Mouse (Mus musculus) ES-E14 (cell line): ENCODE measurements around the gene Creb3l2.

Source experiments
- CHD2 ChIP-seq: IDR thresholded peaks from 2 replicates; pipeline ENCODE4 v1.6.1; 2014; ENCODE audit warnings: mild to moderate bottlenecking, low read depth, low read length, inconsistent platforms
- HCFC1 ChIP-seq: IDR thresholded peaks from 2 replicates; pipeline ENCODE4 v1.6.1; 2012; ENCODE audit warnings: low read length, inconsistent platforms, borderline replicate concordance; ENCODE audit not compliant: insufficient read depth
- MAFK ChIP-seq: IDR thresholded peaks from 2 replicates; pipeline ENCODE4 v1.6.1; 2014; ENCODE audit warnings: mild to moderate bottlenecking, low read depth, low read length, inconsistent platforms; ENCODE audit not compliant: insufficient read depth
- ZC3H11A ChIP-seq: IDR thresholded peaks from 2 replicates; pipeline ENCODE4 v1.6.1; 2012; ENCODE audit warnings: low read depth, mild to moderate bottlenecking, inconsistent platforms, low read length, borderline replicate concordance
- ZNF384 ChIP-seq: IDR thresholded peaks from 2 replicates; pipeline ENCODE4 v1.6.1; 2012; ENCODE audit warnings: low read depth, low read length, inconsistent platforms

DNA sequence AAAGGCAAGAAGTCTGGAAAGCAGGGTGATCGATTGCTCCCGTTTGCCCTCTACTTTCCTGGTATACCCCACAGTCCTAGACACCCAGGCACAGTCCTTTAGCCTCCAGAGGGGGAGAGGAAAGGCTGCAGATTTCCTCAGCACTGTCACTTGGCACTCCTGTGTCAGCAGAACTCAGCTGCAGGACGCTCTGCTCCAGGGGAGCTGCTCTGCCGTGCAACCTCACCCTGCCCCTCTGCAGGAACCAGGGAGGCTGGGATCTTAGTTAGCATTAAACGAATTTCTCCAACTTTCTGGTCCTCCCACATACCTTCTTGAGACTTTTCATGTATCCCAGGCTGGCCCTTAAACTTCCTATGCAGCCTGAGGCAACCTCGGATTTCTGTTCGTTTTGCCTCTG, 40.0 kb downstream of the Creb3l2 start:
- TF ChIP-seq ZNF384 (no peak), HCFC1 (no peak), CHD2 (no peak), ZC3H11A (no peak), MAFK (no peak)
